Mouse (Mus musculus) granulocyte monocyte progenitor cell, adult 5-6 weeks (primary cell): Measurements from ENCODE around the gene Atp10b. TPM values are rescaled to one million over a fixed set of nuclear protein-coding genes. Genes with fewer than 3 reads are reported as not detected.

Source experiments
- ATAC-seq: replicated peaks from 2 replicates; pipeline ENCODE4 v1.8.0; 2016; ENCODE audit warnings: mild to moderate bottlenecking, moderate TSS enrichment, inconsistent platforms; ENCODE audit not compliant: poor library complexity, severe bottlenecking
- total RNA-seq, 2 experiments: library from RNA; stranded (forward) in 1 of 2; stranded (reverse) in 1 of 2; fragments of 200-712, 200-1000 nt in 1 of 2; fragments of >200 nt in 1 of 2; fragmentation: Nextera tagmentation in 1 of 2; gene quantifications; 2 replicates each; pipeline ENCODE4 v1.2.3; 2014 to 2017

The Atp10b gene
- total RNA-seq, 2 experiments from 2014 or later = not detected

GRCm38 (mm10) chr11:43198811-43199210, 49.1 kb downstream of the Atp10b start:
- no peak for ATAC-seq

DNA sequence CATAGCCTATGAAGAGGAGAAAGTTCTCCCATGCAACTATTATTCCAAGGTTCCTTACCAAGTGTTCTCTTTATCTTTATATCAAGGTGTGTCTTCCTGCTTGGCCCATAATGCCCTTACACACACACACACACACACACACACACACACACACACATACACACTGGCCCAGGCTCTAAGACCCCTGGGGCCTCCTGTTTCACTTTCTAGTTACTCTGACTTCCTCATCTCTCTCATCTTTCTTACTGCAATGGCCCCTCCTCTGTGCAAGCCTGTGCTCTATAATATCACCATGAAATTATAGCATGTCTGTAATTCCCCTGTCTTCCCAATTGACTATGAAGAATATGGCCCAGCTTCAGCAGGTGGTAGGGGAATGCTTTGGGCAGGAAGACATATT, 49.7 kb downstream of the Atp10b start:
- ATAC-seq = no peak

GRCm38 (mm10) chr11:43200089-43200488, 50.4 kb downstream of the Atp10b start:
- ATAC-seq = no peak

- no peak for ATAC-seq
These were observed 53.9 kb downstream of the Atp10b start for GRCm38 (mm10) chr11:43203580-43203979.

DNA sequence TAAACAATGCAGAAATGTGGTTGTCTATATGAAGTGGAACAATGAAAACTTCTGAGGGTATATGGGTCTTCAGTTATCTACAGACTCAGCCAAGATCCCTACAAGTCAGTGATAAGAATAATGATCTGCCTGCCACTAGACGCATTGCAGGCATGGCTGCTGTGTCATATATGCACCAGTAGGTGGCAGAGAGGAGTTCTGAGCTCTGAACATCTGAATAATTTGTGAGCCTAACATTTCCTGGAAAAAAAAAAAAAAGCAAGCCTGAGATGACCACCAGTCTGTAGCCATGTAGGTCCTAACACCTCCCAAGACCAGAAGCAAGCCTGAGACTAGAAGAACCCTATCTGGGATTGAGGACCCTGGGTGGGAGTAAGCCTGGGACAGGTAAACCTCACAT, 63.5 kb downstream of the Atp10b start:
- ATAC-seq = peak; percentile 79

GRCm38 (mm10) chr11:43213740-43214139, 64.1 kb downstream of the Atp10b start:
- no peak for ATAC-seq

GRCm38 (mm10) chr11:43217021-43217420, 67.3 kb downstream of the Atp10b start:
- no peak for ATAC-seq

DNA sequence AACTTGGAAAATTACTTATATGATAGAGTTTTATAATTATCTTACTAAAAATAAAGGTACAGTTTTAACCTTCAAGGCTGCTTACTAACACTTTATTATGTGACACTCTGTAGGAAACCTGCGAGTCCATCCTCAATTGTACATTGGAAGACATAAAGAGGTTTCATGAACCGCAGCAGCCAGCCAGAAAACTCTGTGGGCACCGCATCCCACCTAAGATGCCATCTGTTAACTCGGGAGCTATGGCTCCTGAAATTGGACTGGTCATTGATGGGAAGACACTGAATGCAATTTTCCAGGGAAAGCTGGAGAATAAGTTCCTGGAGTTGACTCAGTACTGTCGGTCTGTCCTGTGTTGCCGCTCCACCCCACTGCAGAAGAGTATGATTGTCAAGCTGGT, 80.6 kb downstream of the Atp10b start:
- ATAC-seq = no peak

DNA sequence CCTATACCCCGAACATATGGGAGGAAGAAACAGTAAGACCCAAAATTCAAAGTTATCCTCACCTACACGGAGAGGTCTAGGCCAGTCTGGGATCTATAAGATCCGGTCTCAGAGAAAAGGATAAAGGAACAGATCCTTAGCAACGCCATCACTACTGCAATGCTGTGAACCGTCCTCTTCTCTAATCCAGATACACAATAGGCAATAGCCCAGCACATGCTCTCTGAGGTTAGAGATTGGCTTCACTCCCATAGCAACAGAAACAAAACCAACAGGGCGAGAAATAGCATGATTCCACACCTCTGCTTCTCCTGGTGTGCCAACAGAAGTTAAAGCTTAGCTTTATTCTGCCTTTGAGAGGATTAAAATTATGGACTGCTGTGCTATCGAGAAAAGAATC, 82.4 kb downstream of the Atp10b start:
- no peak for ATAC-seq

GRCm38 (mm10) chr11:43236360-43237039, 86.8 kb downstream of the Atp10b start:
- ATAC-seq = no peak

- no peak for ATAC-seq
These were observed 90.1 kb downstream of the Atp10b start for GRCm38 (mm10) chr11:43239804-43240203.

DNA sequence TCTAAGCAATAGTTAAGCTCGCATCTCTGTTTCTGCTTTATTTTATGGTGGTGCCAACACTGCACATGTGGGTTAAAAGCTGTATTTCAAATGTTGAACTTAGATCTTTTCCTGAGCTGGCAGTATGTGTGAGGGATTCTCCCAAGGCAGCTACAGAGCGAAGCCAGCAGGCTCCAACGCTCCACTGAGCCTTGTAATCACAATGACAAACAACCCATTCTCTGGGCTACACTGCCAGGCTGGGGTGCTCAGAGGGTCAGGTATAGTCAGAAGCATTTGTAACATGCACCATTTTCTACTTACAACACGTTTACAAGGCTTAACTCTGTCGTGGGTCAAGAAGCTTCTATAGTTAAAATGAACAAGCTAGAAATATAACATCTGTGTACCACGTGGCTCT, 103.4 kb downstream of the Atp10b start:
- ATAC-seq = no peak

DNA sequence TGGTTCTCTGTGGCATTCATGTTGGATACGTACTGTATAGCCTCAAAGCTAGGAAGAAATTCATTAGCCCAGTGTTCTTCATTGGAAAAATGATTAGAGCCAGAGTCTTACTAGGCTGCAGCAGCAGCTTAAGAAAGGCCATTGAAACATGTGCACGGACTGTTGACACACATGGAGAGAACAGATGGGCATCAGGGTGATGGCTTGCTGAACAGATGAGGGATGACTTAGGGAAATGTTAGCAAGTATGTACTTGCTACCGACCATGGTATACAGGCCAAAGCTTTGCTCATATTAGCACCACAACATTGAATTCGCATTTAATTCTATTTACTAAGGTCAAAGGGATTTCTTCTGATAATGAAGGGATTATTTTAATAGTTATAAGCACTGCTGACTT, 105.6 kb downstream of the Atp10b start:
- ATAC-seq = no peak

GRCm38 (mm10) chr11:43257291-43257690, 107.6 kb downstream of the Atp10b start:
- no peak for ATAC-seq

DNA sequence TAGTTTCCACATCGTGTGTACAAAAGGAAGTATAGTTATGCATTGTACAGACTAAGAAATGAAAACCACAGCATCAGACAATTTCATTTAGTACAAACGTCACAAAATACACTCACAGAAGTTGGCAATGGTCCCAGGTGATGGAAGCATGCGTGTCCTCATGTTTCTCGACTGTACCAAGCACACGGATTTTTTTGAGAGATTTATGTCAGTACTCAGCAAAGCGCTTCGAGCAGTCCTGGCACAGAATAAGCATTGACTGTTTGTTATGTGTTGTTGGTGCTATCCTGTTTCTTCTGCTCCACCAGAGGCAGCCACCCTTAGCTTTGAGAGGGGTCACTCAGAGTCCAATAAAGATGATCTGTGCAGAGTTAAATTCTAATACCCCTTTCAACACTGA, 108.1 kb downstream of the Atp10b start:
- no peak for ATAC-seq

DNA sequence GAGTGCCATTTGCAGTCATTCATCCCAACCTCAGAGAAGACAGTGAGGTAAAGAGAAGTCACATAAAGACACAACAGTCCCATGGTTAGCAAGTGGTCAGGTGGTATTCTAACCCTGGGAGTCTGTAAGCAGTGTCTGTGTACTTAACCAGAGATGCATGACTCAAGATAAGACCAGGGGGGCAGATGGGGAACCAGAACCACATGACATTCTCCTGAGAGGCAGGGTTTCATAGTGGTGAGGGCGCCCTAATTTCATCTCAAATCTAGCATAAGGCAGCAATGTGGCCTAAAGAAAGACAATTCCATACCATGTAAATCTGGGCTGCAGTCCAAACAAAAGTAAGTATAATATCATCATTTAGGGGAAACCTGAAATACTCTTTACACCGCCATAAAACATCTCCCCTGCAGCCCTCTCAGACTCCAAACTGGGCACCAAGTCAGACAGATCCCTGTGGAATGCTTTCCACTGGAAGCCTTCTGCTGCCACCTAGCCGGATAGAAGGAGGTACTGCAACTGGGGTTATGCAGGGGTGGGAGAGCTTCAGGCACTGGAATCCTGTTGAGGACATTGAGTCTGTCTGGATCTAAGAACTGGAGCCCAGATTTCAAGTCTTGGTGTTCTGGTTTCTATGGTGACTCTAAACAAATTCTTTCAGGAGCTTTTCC, 114.0 kb downstream of the Atp10b start:
- peak; percentile 53 for ATAC-seq

DNA sequence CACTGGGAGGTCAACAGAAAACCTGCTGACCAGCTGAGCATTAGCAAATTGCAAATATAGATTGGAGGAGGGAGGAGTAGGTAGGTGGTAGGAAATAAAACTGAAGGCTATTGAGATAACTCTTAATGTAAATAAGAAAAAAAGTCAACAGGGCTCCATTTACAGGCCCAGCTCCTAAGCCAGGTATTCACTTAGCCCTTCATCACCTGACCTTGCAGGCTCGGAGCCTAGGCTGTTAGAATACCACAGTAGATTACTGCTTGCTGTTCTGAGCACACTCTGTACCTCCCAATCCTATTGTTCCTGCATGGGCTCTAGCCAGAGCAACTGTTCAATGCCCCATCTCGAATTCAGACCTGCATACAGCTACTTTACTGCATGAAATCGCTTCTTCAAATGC, 117.8 kb downstream of the Atp10b start:
- no peak for ATAC-seq

GRCm38 (mm10) chr11:43269503-43270255, 120.0 kb downstream of the Atp10b start:
- no peak for ATAC-seq

DNA sequence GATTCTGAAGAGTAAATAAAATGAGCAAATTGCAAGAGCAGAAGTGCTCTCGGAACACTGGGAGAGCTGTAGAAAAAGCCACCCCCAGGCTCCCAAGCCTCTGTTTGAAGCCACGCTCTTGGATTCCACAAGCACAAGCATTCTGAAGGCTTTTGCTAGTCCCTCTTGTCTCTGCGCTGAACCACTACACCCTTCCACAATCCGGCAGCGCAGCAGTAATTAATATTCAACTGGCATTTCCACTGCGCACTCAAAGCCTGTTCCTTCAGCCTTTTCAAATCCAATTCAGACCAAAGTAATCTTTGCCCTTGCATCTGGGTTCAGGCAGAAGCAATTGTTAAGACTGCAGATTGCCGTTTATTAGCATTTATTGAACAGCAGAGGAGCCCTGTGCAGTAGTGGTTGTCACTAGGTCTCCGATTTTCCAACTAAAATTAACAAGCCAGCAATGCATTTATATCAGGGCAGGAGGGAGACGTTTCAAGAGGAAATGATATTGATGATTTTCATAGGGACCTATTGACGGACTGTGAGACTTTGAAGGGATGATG, 120.7 kb downstream of the Atp10b start:
- no peak for ATAC-seq

DNA sequence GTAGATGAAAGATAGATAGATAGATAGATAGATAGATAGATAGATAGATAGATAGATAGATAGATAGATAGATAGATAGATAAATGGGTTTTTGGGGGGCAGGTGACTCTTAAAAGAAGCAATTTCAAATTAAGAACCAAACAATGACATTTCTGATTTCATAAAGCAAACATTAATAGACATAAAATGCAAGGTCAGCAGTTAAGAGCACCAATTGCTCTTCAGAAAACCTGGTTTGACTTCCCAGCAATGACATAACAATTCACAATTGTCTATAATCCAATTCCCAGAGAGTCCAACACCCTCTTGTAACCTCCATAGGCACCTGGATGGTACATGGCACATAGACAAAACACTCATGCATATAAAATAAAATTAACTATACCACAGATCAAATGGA, 124.2 kb downstream of the Atp10b start:
- no peak for ATAC-seq

GRCm38 (mm10) chr11:43297584-43297983, 147.9 kb downstream of the Atp10b start:
- no peak for ATAC-seq
